Mouse (Mus musculus): Measurements from ENCODE around the gene Slfn4.
"Not testable (repeated sequence)": the region's sequence is repeated elsewhere in the genome, so short reads cannot be mapped to it uniquely, and the experiment has no call there.

Slfn4 gene

GRCm38 (mm10) chr11:83174948-83175539 is at the start of gene Slfn4:
TSS of gene Slfn4 (plus strand) at chr11:83175186.
- no peak for DNase-seq

GRCm38 (mm10) chr11:83125633-83126032 is 49.4 kb upstream of the Slfn4 start:
- DNase-seq: not testable (repeated sequence)

DNA sequence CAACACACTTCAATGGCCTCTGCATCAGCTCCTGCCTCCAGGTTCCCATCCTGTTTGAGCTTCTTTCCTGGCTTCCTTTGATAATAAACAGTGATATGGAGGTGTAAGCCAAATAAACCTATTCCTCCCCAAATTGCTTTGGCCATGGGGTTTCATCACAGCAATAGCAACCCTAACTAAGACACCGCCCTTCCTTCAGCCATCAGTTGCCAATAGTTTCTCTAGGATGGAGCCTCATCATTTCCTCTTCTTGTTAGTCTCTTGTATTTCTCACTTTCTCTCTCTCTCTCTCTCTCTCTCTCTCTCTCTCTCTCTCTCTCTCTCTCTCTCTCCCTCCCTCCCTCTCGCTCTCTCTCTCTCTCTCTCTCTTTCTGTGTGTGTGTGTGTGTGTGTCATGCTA is 37.7 kb upstream of the Slfn4 start:
- not testable (repeated sequence) for DNase-seq

DNA sequence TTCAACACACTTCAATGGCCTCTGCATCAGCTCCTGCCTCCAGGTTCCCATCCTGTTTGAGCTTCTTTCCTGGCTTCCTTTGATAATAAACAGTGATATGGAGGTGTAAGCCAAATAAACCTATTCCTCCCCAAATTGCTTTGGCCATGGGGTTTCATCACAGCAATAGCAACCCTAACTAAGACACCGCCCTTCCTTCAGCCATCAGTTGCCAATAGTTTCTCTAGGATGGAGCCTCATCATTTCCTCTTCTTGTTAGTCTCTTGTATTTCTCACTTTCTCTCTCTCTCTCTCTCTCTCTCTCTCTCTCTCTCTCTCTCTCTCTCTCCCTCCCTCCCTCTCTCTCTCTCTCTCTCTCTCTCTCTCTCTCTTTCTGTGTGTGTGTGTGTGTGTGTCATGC is 26.0 kb upstream of the Slfn4 start:
- DNase-seq: not testable (repeated sequence)

- DNase-seq: peak; percentile 41
Measured at GRCm38 (mm10) chr11:83191134-83191893, 16.3 kb downstream of the Slfn4 start, which contains the start of gene Slfn3. TSS of gene Slfn3 (plus strand) at chr11:83191330.

DNA sequence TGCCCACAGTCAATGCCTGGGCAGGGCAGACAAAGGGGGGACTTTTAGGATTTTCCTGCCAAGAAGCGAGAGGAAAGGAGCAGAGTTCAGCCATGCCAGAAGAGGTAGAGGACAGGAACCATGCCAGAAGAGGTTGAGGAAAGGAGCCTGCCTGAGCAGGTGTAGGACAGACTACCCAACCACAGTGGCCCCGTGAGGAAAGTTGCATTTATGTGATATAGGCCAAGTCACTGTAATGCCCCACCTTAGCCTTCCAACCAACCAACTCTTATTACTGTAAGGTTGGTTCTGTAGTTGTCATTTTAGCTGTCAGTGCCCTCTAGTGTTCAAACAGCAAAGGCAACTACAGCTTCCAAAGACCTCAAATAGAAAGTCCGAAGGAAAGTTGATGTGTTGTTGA is 17.0 kb downstream of the Slfn4 start:
- DNase-seq: peak; percentile 1

DNA sequence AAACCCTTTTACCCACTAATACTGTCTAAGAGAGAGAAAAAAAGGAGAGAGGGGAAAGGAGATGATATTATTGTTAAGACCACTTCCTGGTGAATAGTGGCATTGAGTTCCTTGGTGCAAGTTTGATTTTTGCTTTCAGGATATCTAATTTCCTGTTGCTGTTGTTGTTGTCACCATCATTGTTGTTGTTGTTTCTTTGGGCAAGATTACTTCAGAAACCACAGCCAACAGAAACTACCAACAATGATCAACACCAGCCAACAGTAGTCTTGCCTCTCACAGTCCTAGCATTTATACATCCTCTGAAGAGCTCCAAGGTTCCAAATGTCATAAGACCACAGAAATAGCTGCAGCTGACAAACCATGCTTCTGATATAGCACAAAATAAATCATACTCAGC is 30.0 kb downstream of the Slfn4 start:
- no peak for DNase-seq

- no peak for DNase-seq
Measured at GRCm38 (mm10) chr11:83216119-83216518, 41.1 kb downstream of the Slfn4 start.

- DNase-seq: no peak
Measured at GRCm38 (mm10) chr11:83221328-83221877, 46.4 kb downstream of the Slfn4 start.

DNA sequence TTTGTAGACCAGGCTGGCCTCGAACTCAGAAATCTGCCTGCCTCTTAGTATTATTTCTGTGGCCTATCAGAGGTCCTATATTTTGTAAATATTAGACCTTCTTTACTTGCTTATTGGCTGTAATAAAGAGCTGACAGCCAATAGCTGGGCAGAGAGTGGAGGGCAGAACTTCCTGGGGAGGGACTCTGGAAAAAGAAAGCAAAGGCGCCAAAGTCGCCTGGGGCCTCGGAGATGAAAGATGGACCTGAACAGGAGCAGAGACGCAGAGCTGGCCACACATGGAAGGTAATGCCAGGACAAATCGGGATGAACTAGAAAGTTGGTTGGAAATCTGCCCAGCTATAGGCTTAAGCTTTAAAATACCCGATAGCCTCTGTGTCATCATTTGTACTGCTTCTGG is 48.4 kb downstream of the Slfn4 start:
- DNase-seq: peak; percentile 6

GRCm38 (mm10) chr11:83223793-83224192 is 48.8 kb downstream of the Slfn4 start:
- not testable (repeated sequence) for DNase-seq

- DNase-seq: no peak
Measured at GRCm38 (mm10) chr11:83224217-83224616, 49.2 kb downstream of the Slfn4 start.

- no peak for DNase-seq
Measured at GRCm38 (mm10) chr11:83224750-83225149, 49.8 kb downstream of the Slfn4 start.

DNA sequence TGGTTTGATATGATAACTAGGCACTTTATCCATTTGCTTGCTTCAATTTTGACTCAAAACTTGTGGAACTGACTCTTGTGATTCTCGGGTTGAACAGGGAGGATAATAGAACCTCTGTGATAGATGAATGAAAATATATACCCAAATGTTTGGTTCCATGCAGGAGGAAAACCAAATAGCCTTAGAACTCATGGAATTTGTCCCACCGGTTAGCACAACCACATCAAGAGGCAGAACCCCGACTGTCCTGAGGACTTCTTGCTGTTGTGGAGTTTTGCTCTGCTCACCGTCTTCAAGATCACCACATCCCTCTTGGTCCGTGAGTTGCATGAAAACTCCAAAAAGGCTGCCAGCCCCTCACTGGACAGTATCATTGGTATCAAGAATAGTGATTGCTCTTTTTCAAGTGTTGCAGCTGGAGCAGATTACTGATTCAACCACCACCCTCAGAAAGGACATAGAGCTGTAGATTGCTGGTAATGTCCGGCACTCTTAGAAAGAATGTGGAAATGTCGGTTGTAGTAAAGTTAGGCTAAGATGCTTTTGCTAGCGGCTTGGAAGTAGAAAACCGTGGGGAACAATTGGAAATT is 50.5 kb downstream of the Slfn4 start:
- DNase-seq: no peak

- DNase-seq: no peak
Measured at GRCm38 (mm10) chr11:83227926-83228723, 53.1 kb downstream of the Slfn4 start.

DNA sequence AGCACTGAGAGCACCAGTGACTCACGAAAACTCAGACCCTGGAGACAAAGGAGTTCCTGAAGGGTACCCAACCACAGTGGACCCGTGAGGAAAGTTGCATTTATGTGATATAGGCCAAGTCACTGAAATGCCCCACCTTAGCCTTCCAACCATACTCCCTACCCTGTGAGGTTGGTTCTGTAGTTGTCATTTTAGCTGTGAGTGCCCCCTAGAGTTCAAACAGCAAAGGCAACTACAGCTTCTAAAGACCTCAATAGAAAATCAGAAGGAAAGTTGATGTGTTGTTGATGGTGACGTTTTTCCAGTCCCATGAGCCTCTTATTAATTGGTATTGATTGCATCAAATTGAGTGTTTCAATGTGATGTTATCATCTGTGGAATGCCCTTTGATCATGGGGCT is 56.0 kb downstream of the Slfn4 start:
- DNase-seq: peak; percentile 5

- not testable (repeated sequence) for DNase-seq
Measured at GRCm38 (mm10) chr11:83233621-83234020, 58.6 kb downstream of the Slfn4 start.

DNA sequence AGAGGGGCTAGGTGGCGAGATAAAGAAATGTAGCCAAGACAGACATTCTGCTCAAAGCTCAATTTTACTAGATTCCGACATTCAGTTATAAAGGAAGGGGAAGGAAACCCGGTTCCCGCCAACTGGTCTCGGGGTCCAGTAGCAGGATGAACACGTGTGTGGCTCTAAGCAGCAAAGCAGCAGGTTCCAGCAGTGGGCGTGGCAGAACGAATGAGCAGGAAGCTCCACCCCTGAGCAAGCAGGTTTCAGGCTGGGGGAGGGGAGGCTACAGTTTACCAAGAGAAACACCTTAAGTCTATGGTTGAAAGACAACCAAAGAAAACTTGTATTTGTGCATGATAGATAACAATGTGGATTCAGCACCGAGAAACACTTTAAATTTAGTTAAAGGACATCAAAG is 62.4 kb downstream of the Slfn4 start:
- DNase-seq: not testable (repeated sequence)

- no peak for DNase-seq
Measured at GRCm38 (mm10) chr11:83238389-83238788, 63.4 kb downstream of the Slfn4 start.

DNA sequence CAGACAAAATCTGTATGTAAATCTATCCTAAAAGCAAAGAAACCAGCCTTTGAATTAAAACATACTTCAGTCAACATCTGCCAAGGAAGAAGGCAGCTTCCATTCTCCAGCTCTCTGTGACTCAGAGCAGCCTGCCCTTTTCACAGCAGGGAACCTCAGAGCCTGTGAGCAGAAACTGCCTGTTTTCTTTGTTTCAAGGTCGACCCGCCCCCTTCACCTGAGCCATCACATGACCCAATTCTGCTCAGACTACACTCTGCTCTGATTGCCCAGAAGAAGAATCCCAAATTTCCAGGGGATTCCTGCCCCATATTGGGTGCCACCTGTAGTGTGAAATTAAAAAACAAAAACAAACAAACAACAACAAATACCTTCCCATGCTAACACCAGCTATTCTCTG is 64.8 kb downstream of the Slfn4 start:
- no peak for DNase-seq
